Mouse (Mus musculus) intestine, embryonic 14.5 days (tissue): ENCODE results near the gene Rara. TPM values are rescaled to one million over a fixed set of nuclear protein-coding genes. Genes with fewer than 3 reads are reported as not detected.

Source experiments
- ATAC-seq: fragments of 200-750 bp; cut with Nextera tagmentation; replicated peaks from 2 replicates; pipeline ENCODE4 v1.8.0; 2017; ENCODE audit warnings: low read depth, moderate number of reproducible peaks, moderate TSS enrichment, moderate library complexity; ENCODE audit not compliant: low FRiP score, low TSS enrichment
- DNase-seq: peaks from one replicate; pipeline ENCODE4 v3.0.0-alpha.2; 2018; ENCODE audit warnings: low spot score
- H3K27ac ChIP-seq: fragments of 300-500 bp; sonication (generic); 2 replicates; pipeline ENCODE4 v1.5.1; 2014; ENCODE audit warnings: low read depth, mild to moderate bottlenecking, control low read depth
- H3K27me3 ChIP-seq: fragments of 300-500 bp; sonication (generic); replicated peaks from 2 replicates; pipeline ENCODE4 v1.6.1; 2014; ENCODE audit warnings: low read length, control low read depth; ENCODE audit not compliant: control insufficient read depth, insufficient read depth
- H3K36me3 ChIP-seq: fragments of 300-500 bp; sonication (generic); 2 replicates; pipeline ENCODE4 v1.6.1; 2014; ENCODE audit warnings: low read length, control low read depth; ENCODE audit not compliant: control insufficient read depth, insufficient read depth
- H3K4me1 ChIP-seq: fragments of 300-500 bp; sonication (generic); replicated peaks from 2 replicates; pipeline ENCODE4 v1.6.1; 2014; ENCODE audit warnings: low read length, control low read depth, mixed read lengths; ENCODE audit not compliant: control insufficient read depth, insufficient read depth
- H3K4me2 ChIP-seq: fragments of 300-500 bp; sonication (generic); 2 replicates; pipeline ENCODE4 v1.6.1; 2014; ENCODE audit warnings: low read length
- H3K4me3 ChIP-seq: fragments of 300-500 bp; sonication (generic); 2 replicates; pipeline ENCODE4 v1.5.1; 2014; ENCODE audit warnings: low read depth, low read length, control low read depth, mixed read lengths
- H3K9ac ChIP-seq: fragments of 300-500 bp; sonication (generic); 2 replicates; pipeline ENCODE4 v1.6.1; 2014; ENCODE audit warnings: mild to moderate bottlenecking, low read length
- H3K9me3 ChIP-seq: fragments of 300-500 bp; sonication (generic); 2 replicates; pipeline ENCODE4 v1.6.1; 2016; ENCODE audit warnings: low read length, control low read depth; ENCODE audit not compliant: control insufficient read depth
- WGBS: fragments of 180-500 bp; shearing (Covaris S2); extraction: QIAGEN DNeasy Blood & Tissue Kit; methylation state at CpG from one replicate; pipeline ENCODE4 v1.1.7; 2014; 5-methylcytosine and 5-hydroxymethylcytosine counted together
- polyA plus RNA-seq: library from polyadenylated mRNA; unstranded; fragments of >200 nt; fragmentation: Nextera tagmentation; extraction: Ambion mirVana; gene quantifications from 2 replicates; pipeline ENCODE4 v1.2.1, GENCODE M21; 2014

Gene Rara
- polyA plus RNA-seq, 1 experiment from 2014 or later, result 42.4 TPM

- ATAC-seq (no peak; the same call in 1 of the 2 replicates), DNase-seq (peak; percentile 77)
- Histone ChIP-seq H3K4me3 (peak overlapping the region; percentile 78), H3K36me3 (no peaks in the 10 kb centered on the region), H3K9ac (peak overlapping the region; percentile 87), H3K4me2 (peak overlapping the region; percentile 90), H3K27ac (peak overlapping the region; percentile 90), H3K4me1 (peaks cover 75% of the 10 kb centered on the region), H3K27me3 (no peaks in the 10 kb centered on the region), H3K9me3 (no peaks in the 10 kb centered on the region)
- under 1% methylated on average over 39 of the region's 39 CpGs for WGBS
Measured at GRCm38 (mm10) chr11:98937914-98938694, 10.5 kb downstream of the Rara start.

GRCm38 (mm10) chr11:98938701-98939083 lies 11.1 kb downstream of the Rara start:
- Histone ChIP-seq H3K27ac (peak overlapping the region; percentile 90; the same call in 1 of the 2 replicates), H3K27me3 (no peaks in the 10 kb centered on the region), H3K36me3 (no peaks in the 10 kb centered on the region), H3K9me3 (no peaks in the 10 kb centered on the region), H3K4me1 (peaks cover 79% of the 10 kb centered on the region), H3K9ac (peak overlapping the region; percentile 87), H3K4me3 (peak overlapping the region; percentile 78), H3K4me2 (peak overlapping the region; percentile 90)
- DNase-seq (no peak), ATAC-seq (no peak)
- 33% methylated on average over 7 of the region's 7 CpGs for WGBS

GRCm38 (mm10) chr11:98939084-98939952 lies 11.7 kb downstream of the Rara start:
- WGBS, result 33% methylated on average over 14 of the region's 15 CpGs
- DNase-seq, result no peak
- peaks cover 83% of the 10 kb centered on the region for H3K4me1 ChIP-seq

DNA sequence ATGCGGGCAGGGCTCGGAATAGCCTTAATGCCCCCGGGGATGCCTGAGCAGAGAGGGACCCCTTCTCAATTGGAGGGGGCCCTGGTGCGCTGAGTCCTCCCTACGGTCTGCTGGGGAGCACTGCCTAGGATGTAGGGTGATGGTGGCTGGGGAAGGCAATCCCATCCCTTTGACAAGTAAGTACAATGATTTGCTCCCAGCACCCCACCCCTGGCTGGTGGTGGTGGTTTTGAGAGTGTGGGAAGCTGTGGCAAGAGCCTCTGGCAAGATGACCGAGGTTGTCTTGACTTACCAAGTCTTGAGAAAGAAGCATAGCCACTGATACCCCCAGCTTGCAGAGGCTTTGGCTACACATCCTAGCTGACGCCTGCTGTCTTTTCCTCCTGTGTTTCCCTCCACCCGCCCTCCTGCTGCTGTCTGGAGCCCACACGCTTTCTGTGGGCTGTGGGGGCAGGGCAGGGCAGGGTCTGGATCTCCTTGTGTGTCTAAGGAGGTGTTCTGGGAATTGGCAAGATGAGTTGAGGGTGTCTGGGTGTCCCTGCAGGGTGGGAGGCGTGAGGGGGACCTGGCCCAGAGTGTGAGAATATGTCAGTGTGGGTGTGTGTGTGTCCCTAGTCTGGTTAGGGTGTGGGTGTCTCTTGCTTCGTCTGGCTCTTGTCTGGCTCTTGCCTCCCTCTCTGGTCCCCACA lies 12.5 kb downstream of the Rara start:
- DNase-seq, result peak; percentile 69
- peak overlapping the region; percentile 6; the same call in 1 of the 2 replicates for H3K9ac ChIP-seq
- no peaks in the 10 kb centered on the region for H3K9me3 ChIP-seq
- H3K27ac ChIP-seq, result peak overlapping the region; percentile 93
- H3K36me3 ChIP-seq, result no peaks in the 10 kb centered on the region
- peaks cover 84% of the 10 kb centered on the region for H3K4me1 ChIP-seq
- H3K4me2 ChIP-seq, result peak overlapping the region; percentile 90
- 39% methylated on average over 11 of the region's 11 CpGs for WGBS
- no peak for ATAC-seq
- H3K4me3 ChIP-seq, result peak overlapping the region; percentile 78
- no peaks in the 10 kb centered on the region for H3K27me3 ChIP-seq

More at GRCm38 (mm10) chr11:98939084-98939952, 11.7 kb downstream of the Rara start:
- ATAC-seq, result no peak
- Histone ChIP-seq H3K4me3 (peak overlapping the region; percentile 78), H3K27me3 (no peaks in the 10 kb centered on the region), H3K9ac (peak overlapping the region; percentile 87), H3K36me3 (no peaks in the 10 kb centered on the region), H3K4me2 (peak overlapping the region; percentile 90), H3K27ac (peak overlapping the region; percentile 93; the same call in 1 of the 2 replicates), H3K9me3 (no peaks in the 10 kb centered on the region)

GRCm38 (mm10) chr11:98940776-98941175 lies 13.2 kb downstream of the Rara start:
- Histone ChIP-seq H3K9me3 (no peaks in the 10 kb centered on the region), H3K4me3 (peak overlapping the region; percentile 78), H3K27me3 (no peaks in the 10 kb centered on the region), H3K36me3 (no peaks in the 10 kb centered on the region), H3K9ac (0 out of 2 replicates have a peak overlapping the region, but pooled peaks have one; percentile 8), H3K27ac (peak overlapping the region; percentile 93), H3K4me1 (peaks cover 85% of the 10 kb centered on the region), H3K4me2 (peak overlapping the region; percentile 90)
- DNase-seq, result no peak
- no peak for ATAC-seq
- 14% methylated on average over 3 of the region's 3 CpGs for WGBS

DNA sequence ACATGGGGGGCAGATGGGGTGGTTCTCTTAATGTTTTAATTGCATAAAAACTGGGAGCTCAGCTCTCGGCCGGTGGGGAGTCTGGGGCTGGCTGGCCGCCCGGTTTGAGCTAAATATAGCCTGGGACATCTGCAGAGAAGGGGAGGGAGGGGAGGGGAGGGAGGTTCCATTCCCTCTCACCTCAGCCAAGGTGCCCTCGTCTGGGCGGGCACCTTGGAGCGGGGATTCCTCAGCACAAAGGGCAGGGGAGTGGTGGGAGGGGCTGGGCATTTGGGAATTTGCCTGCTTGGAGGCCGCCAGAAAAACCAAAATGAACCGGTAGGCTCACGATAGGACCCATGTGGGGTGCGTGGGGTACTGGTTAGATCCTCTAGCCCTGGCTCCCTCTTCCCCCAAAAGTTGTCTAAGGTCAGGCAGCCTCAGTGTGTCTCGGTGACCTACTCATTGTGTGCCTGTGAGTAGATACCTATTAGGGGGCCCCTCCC lies 13.8 kb downstream of the Rara start:
- H3K27ac ChIP-seq, result peak overlapping the region; percentile 93
- DNase-seq (peak; percentile 71), ATAC-seq (no peak)
- no peaks in the 10 kb centered on the region for H3K9me3 ChIP-seq
- 5% methylated on average over 12 of the region's 12 CpGs for WGBS
- H3K9ac ChIP-seq, result peak overlapping the region; percentile 55
- no peaks in the 10 kb centered on the region for H3K27me3 ChIP-seq
- peak overlapping the region; percentile 90 for H3K4me2 ChIP-seq
- H3K4me1 ChIP-seq, result peaks cover 80% of the 10 kb centered on the region
- peak overlapping the region; percentile 78 for H3K4me3 ChIP-seq
- H3K36me3 ChIP-seq, result no peaks in the 10 kb centered on the region

DNA sequence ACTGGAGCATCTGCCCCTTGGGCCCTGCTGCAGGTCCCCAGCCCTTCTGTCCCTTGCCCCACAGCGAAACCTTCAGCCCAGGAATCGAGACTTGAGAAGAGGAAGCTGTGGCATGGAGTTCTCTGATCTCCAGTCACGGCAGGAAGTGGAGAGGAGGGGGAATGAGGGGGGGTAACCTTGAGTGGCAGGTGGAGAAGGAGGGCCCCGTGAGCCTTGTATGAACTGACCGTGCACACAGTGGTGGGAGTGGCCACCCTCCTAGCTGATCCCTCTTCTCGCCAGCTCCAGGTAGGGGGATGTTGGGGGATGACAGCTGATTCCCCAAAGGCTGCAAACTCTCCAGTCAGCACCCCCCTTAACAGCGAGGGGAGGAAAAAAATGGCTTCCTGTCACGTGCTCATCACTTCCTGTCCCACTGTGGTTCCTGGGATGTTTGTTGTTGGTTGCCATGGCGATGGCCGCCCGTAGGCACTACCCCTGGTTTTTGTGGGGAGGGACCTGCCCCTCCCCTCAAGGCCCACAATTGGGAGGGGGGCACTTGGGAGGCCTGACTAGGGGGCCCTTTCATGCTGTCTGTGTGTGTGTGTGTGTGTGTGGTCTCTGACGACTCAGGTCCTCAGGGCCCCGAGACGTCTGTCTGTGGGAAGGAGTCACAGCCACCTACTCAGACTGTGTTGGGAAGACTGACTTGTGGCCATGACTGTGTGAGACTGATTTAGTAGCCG lies 14.4 kb downstream of the Rara start:
- Histone ChIP-seq H3K4me3 (peak overlapping the region; percentile 78), H3K27me3 (no peaks in the 10 kb centered on the region), H3K9me3 (no peaks in the 10 kb centered on the region), H3K4me2 (peak overlapping the region; percentile 90), H3K36me3 (no peaks in the 10 kb centered on the region), H3K27ac (peak overlapping the region; percentile 93), H3K9ac (peak overlapping the region; percentile 55), H3K4me1 (peaks cover 75% of the 10 kb centered on the region)
- 6% methylated on average over 15 of the region's 15 CpGs for WGBS
- ATAC-seq (peak; percentile 37), DNase-seq (peak; percentile 89)
